In the genomic region with DNA sequence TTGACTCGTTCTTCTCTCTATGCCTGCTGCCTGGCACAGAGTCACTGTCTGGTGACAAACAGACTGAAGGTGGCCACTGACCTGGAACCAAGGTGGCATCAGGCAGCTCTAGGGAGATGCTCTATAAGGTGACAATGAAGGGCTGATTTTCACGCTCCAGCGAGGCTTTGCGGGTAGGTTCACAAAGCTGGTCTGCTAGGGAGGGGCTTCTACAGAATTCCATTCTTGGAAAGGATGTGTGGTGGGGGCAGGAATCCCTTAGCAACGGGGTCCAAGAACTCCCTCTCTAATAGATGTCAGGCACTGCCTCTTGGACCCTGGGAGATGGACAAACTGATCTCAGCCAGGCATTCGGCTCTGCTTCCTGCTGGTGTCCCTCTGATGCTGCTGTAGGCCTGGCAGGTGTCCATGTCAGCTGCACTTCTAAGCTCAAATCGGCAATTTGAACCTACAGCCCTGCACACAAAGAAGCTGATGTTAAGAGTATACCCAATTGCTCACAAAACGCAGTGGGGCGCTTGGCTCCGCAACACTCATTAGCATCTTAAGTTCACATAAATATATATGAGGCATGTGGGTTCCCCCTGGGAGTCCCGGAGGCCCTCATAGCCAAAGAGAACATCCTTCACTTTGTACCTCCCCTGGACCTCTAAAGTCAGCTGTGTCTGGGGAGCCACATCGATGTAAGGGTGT, we compare ENCODE assay signal across 15 mouse cellular contexts. TPM values are rescaled to one million over a fixed set of nuclear protein-coding genes. Genes with fewer than 3 reads are reported as not detected.
A peak's percentile ranks its signal among the peaks of the same experiment; 100 is the strongest.
DNase-seq lines count a peak whose midpoint lies in the region; ATAC-seq and TF ChIP-seq lines count a peak whose summit lies in the region.
"Had no signal": no experiment of that assay in that cellular context is flagged by ENCODE, and none has a peak within 500 bp of the region (broad histone marks: within the 10 kb centered on the region; RNA-seq: fewer than 3 reads in every experiment).

No protein-coding gene starts in this region.

- 0 out of 2 replicates have a peak overlapping the region, but pooled peaks have one; percentile 2 for H3K4me2 ChIP-seq in hindbrain, embryonic 14.5 days (replicated peaks)
- H3K4me2 ChIP-seq in neural tube, embryonic 15.5 days, result peak overlapping the region; percentile 11; the same call in 1 of the 2 replicates
- H3K4me2 ChIP-seq in lung, postnatal 0 days (replicated peaks; ENCODE audit: low read depth, low read length), result no peak overlapping the region
- H3K4me2 ChIP-seq: lung, embryonic 15.5 days had no signal

- peak; percentile 50 for DNase-seq in cerebellum, adult 11-12 months
- no peak for DNase-seq in cerebellum, adult 9-10 months
- DNase-seq in left cerebral cortex, postnatal 4 days, result peak; percentile 76
- no peak for DNase-seq in left cerebral cortex, adult 2 months (ENCODE audit: extremely low spot score in 1 of 2, low spot score in 2 of 2)
- DNase-seq in hindbrain, embryonic 14.5 days (ENCODE audit: low spot score), result no peak
- DNase-seq in lung, postnatal 0 days (ENCODE audit: low spot score), result no peak
- DNase-seq: adrenal gland, postnatal 10 days; kidney, adult 11 months had no signal

- no peaks in the 10 kb centered on the region for H3K9me3 ChIP-seq in hindbrain, embryonic 14.5 days (ENCODE audit: control insufficient read depth, low read length)
- H3K9me3 ChIP-seq in neural tube, embryonic 15.5 days (replicated peaks), result no peaks in the 10 kb centered on the region
- no peaks in the 10 kb centered on the region for H3K9me3 ChIP-seq in lung, postnatal 0 days (ENCODE audit: low read length)
- H3K9me3 ChIP-seq: lung, embryonic 15.5 days had no signal

- H3K36me3 ChIP-seq in hindbrain, embryonic 14.5 days (replicated peaks; ENCODE audit: control insufficient read depth, insufficient read depth), result no peaks in the 10 kb centered on the region
- no peaks in the 10 kb centered on the region for H3K36me3 ChIP-seq in neural tube, embryonic 15.5 days
- H3K36me3 ChIP-seq in lung, postnatal 0 days (ENCODE audit: insufficient read depth, low read length), result no peaks in the 10 kb centered on the region
- H3K36me3 ChIP-seq: lung, embryonic 15.5 days had no signal

- TF ChIP-seq CTCF in left cerebral cortex, adult 2 months (IDR thresholded peaks at IDR 0.05), result no peak
- no peak for TF ChIP-seq CTCF in lung, postnatal 0 days (IDR thresholded peaks at IDR 0.05)

- no peak overlapping the region; the same call in 1 of the 2 replicates for H3K27ac ChIP-seq in left cerebral cortex, adult 2 months
- 0 out of 2 replicates have a peak overlapping the region, but pooled peaks have one; percentile 11 for H3K27ac ChIP-seq in hindbrain, embryonic 14.5 days
- peak overlapping the region; percentile 69 for H3K27ac ChIP-seq in neural tube, embryonic 15.5 days (replicated peaks)
- no peak overlapping the region for H3K27ac ChIP-seq in lung, postnatal 0 days (ENCODE audit: low read length)
- H3K27ac ChIP-seq: lung, embryonic 15.5 days had no signal

- intact Hi-C loops in left cerebral cortex, postnatal 4 days (cut with DNase I), result no loop called here
- intact Hi-C loops in left cerebral cortex, adult 2 months (cut with DNase I), result no loop called here

- H3K27me3 ChIP-seq in hindbrain, embryonic 14.5 days (ENCODE audit: control insufficient read depth, insufficient read depth, low read length), result no peaks in the 10 kb centered on the region
- H3K27me3 ChIP-seq in neural tube, embryonic 15.5 days (replicated peaks), result no peaks in the 10 kb centered on the region
- H3K27me3 ChIP-seq in lung, postnatal 0 days (replicated peaks; ENCODE audit: insufficient read depth, low read length), result no peaks in the 10 kb centered on the region
- H3K27me3 ChIP-seq: lung, embryonic 15.5 days had no signal

- H3K4me1 ChIP-seq in hindbrain, embryonic 14.5 days (replicated peaks; ENCODE audit: control insufficient read depth, insufficient read depth, low read length), result peaks cover 18% of the 10 kb centered on the region
- H3K4me1 ChIP-seq in neural tube, embryonic 15.5 days, result peaks cover 25% of the 10 kb centered on the region
- H3K4me1 ChIP-seq in lung, postnatal 0 days (ENCODE audit: insufficient read depth, low read depth, low read length), result no peaks in the 10 kb centered on the region

- WGBS in hindbrain, embryonic 14.5 days, result 14% methylated on average over 12 of the region's 12 CpGs
- 16% methylated on average over 12 of the region's 12 CpGs for WGBS in neural tube, embryonic 15.5 days
- WGBS in lung, postnatal 0 days, result 66% methylated on average over 12 of the region's 12 CpGs

- TF ChIP-seq EP300 in lung, postnatal 0 days (IDR thresholded peaks at IDR 0.05), result no peak

- H3K4me3 ChIP-seq in left cerebral cortex, adult 2 months, result no peak overlapping the region
- H3K4me3 ChIP-seq in hindbrain, embryonic 14.5 days (replicated peaks; ENCODE audit: low read length), result no peak overlapping the region
- H3K4me3 ChIP-seq in neural tube, embryonic 15.5 days (replicated peaks), result no peak overlapping the region
- no peak overlapping the region for H3K4me3 ChIP-seq in lung, postnatal 0 days (ENCODE audit: low read depth, low read length)
- H3K4me3 ChIP-seq: lung, embryonic 15.5 days had no signal

- peak overlapping the region; percentile 2; the same call in 1 of the 2 replicates for H3K9ac ChIP-seq in hindbrain, embryonic 14.5 days
- H3K9ac ChIP-seq in neural tube, embryonic 15.5 days (replicated peaks), result no peak overlapping the region; the same call in 1 of the 2 replicates
- no peak overlapping the region for H3K9ac ChIP-seq in lung, postnatal 0 days (replicated peaks; ENCODE audit: low read depth)
- H3K9ac ChIP-seq: lung, embryonic 15.5 days had no signal

- ATAC-seq in hindbrain, embryonic 14.5 days (ENCODE audit: low FRiP score), result peak; percentile 36; the same call in 1 of the 2 replicates
- ATAC-seq in neural tube, embryonic 15.5 days (ENCODE audit: low FRiP score), result 0 out of 2 replicates have a peak, but pooled peaks have one; percentile 33
- ATAC-seq in erythroblast, adult 5-6 weeks (replicated peaks; ENCODE audit: low FRiP score, poor library complexity, severe bottlenecking), result no peak
- ATAC-seq in lung, postnatal 0 days, result no peak

RNA-seq across cellular contexts. Expression of a gene that starts 22.8 kb away (rescaled TPM):
- 100 to 1,000 TPM; 116 to 135 TPM for total RNA-seq in left cerebral cortex, postnatal 4 days (2021)
- 10 to 100 TPM; 27.3 to 31.1 TPM for total RNA-seq in left cerebral cortex, adult 2 months (2021)
- polyA plus RNA-seq in hindbrain, embryonic 14.5 days (2014; fragmentation: Nextera tagmentation; extraction: Ambion mirVana), result 56.6 and 62.9 TPM in 2 replicates
- 41.7 and 51.2 TPM in 2 replicates for polyA plus RNA-seq in neural tube, embryonic 15.5 days (2015; fragmentation: Nextera tagmentation; extraction: Ambion mirVana)
- total RNA-seq in erythroblast, adult 5-6 weeks (2015; ENCODE audit: low replicate concordance), result 0.84 TPM in 1 of 2 replicates, not detected in the other
- total RNA-seq in erythroblast, adult 5-6 weeks (2017; ENCODE audit: low replicate concordance), result 0.26 TPM in 1 of 2 replicates, not detected in the other
- polyA plus RNA-seq in lung, postnatal 0 days (2015; fragmentation: Nextera tagmentation; extraction: Ambion mirVana), result 11.9 and 12.5 TPM in 2 replicates
- total RNA-seq: MEL had no signal

RNA-seq across cellular contexts. Expression of a gene that starts 38.2 kb away (rescaled TPM):
- not detected for total RNA-seq in left cerebral cortex, postnatal 4 days (2021)
- total RNA-seq in left cerebral cortex, adult 2 months (2021), result not detected
- not detected in 2 replicates for polyA plus RNA-seq in hindbrain, embryonic 14.5 days (2014; fragmentation: Nextera tagmentation; extraction: Ambion mirVana)
- polyA plus RNA-seq in neural tube, embryonic 15.5 days (2015; fragmentation: Nextera tagmentation; extraction: Ambion mirVana), result not detected in 2 replicates
- total RNA-seq in erythroblast, adult 5-6 weeks (2015; ENCODE audit: low replicate concordance), result not detected in 2 replicates
- not detected in 2 replicates for total RNA-seq in erythroblast, adult 5-6 weeks (2017; ENCODE audit: low replicate concordance)
- polyA plus RNA-seq in lung, postnatal 0 days (2015; fragmentation: Nextera tagmentation; extraction: Ambion mirVana), result not detected in 2 replicates
- total RNA-seq: adrenal gland, postnatal 10 days; heart, adult 8-10 months; left cerebral cortex, postnatal 25 days; MEL had no signal
- polyA plus RNA-seq: embryonic facial prominence, embryonic 11.5 days; lung, embryonic 15.5 days had no signal

Comparison
In these comparisons a context has a peak if more than half of its experiments do, and no peak if none do; other contexts are left out.
1. DNase-seq: peak in cerebellum, adult 11-12 months (single experiment) and left cerebral cortex, postnatal 4 days (single experiment); none in cerebellum, adult 9-10 months (single experiment), left cerebral cortex, adult 2 months (0 of 2), hindbrain, embryonic 14.5 days (single experiment) and lung, postnatal 0 days (single experiment).
2. H3K27ac ChIP-seq: peak in hindbrain, embryonic 14.5 days (single experiment) and neural tube, embryonic 15.5 days (single experiment); none in left cerebral cortex, adult 2 months (single experiment) and lung, postnatal 0 days (single experiment).
3. ATAC-seq: peak in hindbrain, embryonic 14.5 days (single experiment) and neural tube, embryonic 15.5 days (single experiment); none in erythroblast, adult 5-6 weeks (single experiment) and lung, postnatal 0 days (single experiment).
4. RNA of a gene that starts 22.8 kb away (total RNA-seq): 116 to 135 TPM in left cerebral cortex, postnatal 4 days and 27.3 to 31.1 TPM in left cerebral cortex, adult 2 months; 0.26 to 0.84 TPM in erythroblast, adult 5-6 weeks; every median in the first group is over 10 times any median in the second.